Mouse (Mus musculus) G1E (cell line): ENCODE measurements around the gene Sox2.

Source experiments
- CTCF ChIP-seq: IDR thresholded peaks from 2 replicates; pipeline ENCODE4 v1.5.1; 2012; ENCODE audit warnings: low read depth, low read length, inconsistent platforms, mixed read lengths
- GATA2 ChIP-seq: IDR thresholded peaks from 2 replicates; pipeline ENCODE4 v1.6.1; 2012; ENCODE audit warnings: low read depth, low read length, inconsistent platforms, borderline replicate concordance

DNA sequence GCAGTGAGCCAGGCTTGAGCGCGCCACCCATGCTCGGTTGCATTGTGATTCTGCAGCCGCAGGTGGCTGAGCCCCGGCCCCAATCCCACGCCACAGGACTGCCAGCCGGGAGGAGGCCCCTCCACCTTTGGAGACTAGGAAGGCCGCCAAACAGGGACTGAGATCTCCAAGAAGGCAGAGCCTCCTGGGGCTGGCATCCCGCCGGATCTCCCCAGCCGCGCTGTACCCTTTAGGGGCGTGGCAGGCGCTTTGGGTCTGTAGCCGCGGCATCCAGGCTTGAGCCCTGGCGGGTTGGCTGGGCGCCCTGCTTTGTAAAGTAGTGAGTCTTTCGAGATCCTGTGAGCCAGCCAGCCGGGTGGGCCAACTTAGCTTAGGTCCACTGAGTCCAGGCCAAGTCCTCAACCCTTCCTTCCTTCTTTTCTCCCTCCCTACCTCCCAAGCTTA is 7.7 kb upstream of the Sox2 start:
- TF ChIP-seq CTCF, result no peak
- no peak for TF ChIP-seq GATA2
